Mouse (Mus musculus) megakaryocyte, embryonic 14.5 days (primary cell): ENCODE measurements around the gene Itgam.

ENCODE experiments used
- FLI1 ChIP-seq: IDR thresholded peaks from 2 replicates; pipeline ENCODE4 v1.6.1; 2012; ENCODE audit warnings: low read length, inconsistent platforms, mixed read lengths
- GATA1 ChIP-seq: IDR thresholded peaks from 3 replicates; pipeline ENCODE4 v1.6.1; 2012; ENCODE audit warnings: mixed read lengths, low read length, inconsistent platforms, borderline replicate concordance

- TF ChIP-seq GATA1 (no peak), FLI1 (no peak)
Measured at GRCm38 (mm10) chr7:128019187-128019586, 43.3 kb upstream of the Itgam start.
